Mouse (Mus musculus): Measurements from ENCODE around the gene Zfp967. TPM values are rescaled to one million over a fixed set of nuclear protein-coding genes. Genes with fewer than 3 reads are reported as not detected.

Gene Zfp967
- polyA plus RNA-seq (2015; fragmentation: Nextera tagmentation; extraction: Ambion mirVana), result not detected in 2 replicates

DNA sequence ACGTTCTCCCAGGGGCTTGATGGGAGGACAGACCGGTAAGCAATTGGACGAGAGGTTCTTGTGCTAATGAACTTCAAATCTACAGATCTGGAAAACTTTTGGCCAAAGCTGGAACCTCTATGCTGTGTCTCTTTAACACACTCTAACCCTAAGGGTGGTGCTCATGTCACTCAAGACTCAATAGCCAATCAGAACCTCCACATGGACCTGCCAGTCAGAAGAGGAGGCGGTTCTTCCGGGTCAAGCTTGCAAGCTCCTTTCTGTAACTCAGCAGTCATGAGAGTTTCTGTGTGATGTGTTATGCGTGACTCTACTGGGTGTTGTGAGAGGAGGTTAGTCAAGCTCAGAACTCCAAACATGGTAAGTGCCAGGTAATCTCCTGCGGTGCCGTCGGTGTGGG, at the start of gene Zfp967:
Gene Zfp967 (plus strand): TSS at position 301 of the 400 bp plus-strand sequence.

DNA sequence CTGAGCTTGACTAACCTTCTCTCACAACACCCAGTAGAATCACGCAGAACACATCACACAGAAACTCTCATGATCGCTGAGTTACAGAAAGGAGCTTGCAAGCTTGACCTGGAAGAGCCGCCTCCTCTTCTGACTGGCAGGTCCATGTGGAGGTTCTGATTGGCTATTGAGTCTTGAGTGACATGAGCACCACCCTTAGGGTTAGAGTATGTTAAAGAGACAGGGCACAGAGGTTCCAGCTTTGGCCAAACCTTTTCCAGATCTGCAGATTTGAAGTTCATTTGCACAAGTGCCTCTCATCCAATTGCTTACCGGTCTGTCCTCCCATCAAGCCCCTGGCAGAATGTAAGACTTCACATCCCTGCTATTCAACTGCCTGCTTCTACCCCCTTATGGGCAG, 34.2 kb upstream of the Zfp967 start, which contains the start of gene Gm14434:
Gene Gm14434 (minus strand): TSS at position 101 of the 400 bp plus-strand sequence.

Other genes with a start within 250 kb of the Zfp967 start
- gene Gm11009, start 201.6 kb upstream of the Zfp967 start, polyA plus RNA-seq (2015; fragmentation: Nextera tagmentation; extraction: Ambion mirVana), result not detected in 2 replicates
- gene Gm14435, start 97.5 kb upstream of the Zfp967 start, polyA plus RNA-seq (2015; fragmentation: Nextera tagmentation; extraction: Ambion mirVana), result 19.4 and 25.9 TPM in 2 replicates
- gene Gm14434, start 34.3 kb upstream of the Zfp967 start, polyA plus RNA-seq (2015; fragmentation: Nextera tagmentation; extraction: Ambion mirVana), result 7.4 and 13.8 TPM in 2 replicates
- gene Gm14308, start 115.3 kb downstream of the Zfp967 start, polyA plus RNA-seq (2015; fragmentation: Nextera tagmentation; extraction: Ambion mirVana), result 6.6 and 16.6 TPM in 2 replicates
- gene Zfp973, start 149.5 kb downstream of the Zfp967 start, polyA plus RNA-seq (2015; fragmentation: Nextera tagmentation; extraction: Ambion mirVana), result 8.5 and 10.5 TPM in 2 replicates
- gene Gm14305, start 187.3 kb downstream of the Zfp967 start, polyA plus RNA-seq (2015; fragmentation: Nextera tagmentation; extraction: Ambion mirVana), result 27.1 and 29.7 TPM in 2 replicates

All from urinary bladder, postnatal 0 days (tissue).